Mouse (Mus musculus): Measurements from ENCODE around the gene Serpinb2.

- TF ChIP-seq CTCF (IDR thresholded peaks at IDR 0.05; ENCODE audit: borderline replicate concordance, control insufficient read depth, extremely low read depth, insufficient read depth, low read length, poor library complexity): no peak
- no peak for TF ChIP-seq POLR2A (IDR thresholded peaks at IDR 0.05; ENCODE audit: control insufficient read depth, extremely low read depth, insufficient read depth, low read length, poor library complexity)
Measured at GRCm38 (mm10) chr1:107533736-107534135, 22.5 kb downstream of the Serpinb2 start.
